Mouse (Mus musculus): ENCODE results near the gene Eid3.

DNA sequence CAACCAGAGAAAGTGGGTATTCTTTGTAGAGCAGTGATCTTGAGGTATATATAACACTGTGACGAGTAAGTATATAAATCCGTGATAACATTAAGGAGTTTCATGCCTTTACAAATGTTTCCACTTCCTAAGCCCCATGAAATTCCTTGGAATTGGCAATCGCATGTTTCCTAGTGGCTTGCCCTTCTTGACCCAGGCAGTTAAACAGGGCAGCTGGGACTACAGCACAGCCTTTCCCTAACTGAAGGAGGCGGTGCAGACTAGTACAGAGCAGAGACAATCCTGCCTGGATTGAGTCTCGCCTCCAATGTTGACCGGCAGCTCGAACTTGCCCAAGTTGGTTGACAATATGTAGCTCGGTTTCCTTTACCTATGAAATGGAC lies 6.9 kb upstream of the Eid3 start:
- no peak for TF ChIP-seq GATA1 (IDR thresholded peaks at IDR 0.05; ENCODE audit: borderline replicate concordance, low read length)
- no peak for TF ChIP-seq CTCF (IDR thresholded peaks at IDR 0.05; ENCODE audit: low read depth, low read length)
- no peak for TF ChIP-seq GATA2 (IDR thresholded peaks at IDR 0.05; ENCODE audit: borderline replicate concordance, low read depth, low read length)

Measured in G1E (cell line).